Mouse (Mus musculus) megakaryocyte progenitor cell, adult 5-6 weeks (primary cell): Measurements from ENCODE around the gene Anks1. TPM values are rescaled to one million over a fixed set of nuclear protein-coding genes. Genes with fewer than 3 reads are reported as not detected.

Source experiments
- ATAC-seq: replicated peaks from 2 replicates; pipeline ENCODE4 v1.8.0; 2016; ENCODE audit warnings: mild to moderate bottlenecking, moderate TSS enrichment, inconsistent platforms; ENCODE audit not compliant: poor library complexity
- total RNA-seq, 2 experiments: library from RNA; stranded (forward) in 1 of 2; stranded (reverse) in 1 of 2; fragments of 157-497, 149-512 nt in 1 of 2; fragments of 200-1000 nt in 1 of 2; gene quantifications; 2 replicates each; pipeline versions ENCODE4 v1.2.3 to v1.2.4; 2015 to 2017

The Anks1 gene
- total RNA-seq, 2 experiments from 2014 or later = 29.0 to 29.5 TPM

DNA sequence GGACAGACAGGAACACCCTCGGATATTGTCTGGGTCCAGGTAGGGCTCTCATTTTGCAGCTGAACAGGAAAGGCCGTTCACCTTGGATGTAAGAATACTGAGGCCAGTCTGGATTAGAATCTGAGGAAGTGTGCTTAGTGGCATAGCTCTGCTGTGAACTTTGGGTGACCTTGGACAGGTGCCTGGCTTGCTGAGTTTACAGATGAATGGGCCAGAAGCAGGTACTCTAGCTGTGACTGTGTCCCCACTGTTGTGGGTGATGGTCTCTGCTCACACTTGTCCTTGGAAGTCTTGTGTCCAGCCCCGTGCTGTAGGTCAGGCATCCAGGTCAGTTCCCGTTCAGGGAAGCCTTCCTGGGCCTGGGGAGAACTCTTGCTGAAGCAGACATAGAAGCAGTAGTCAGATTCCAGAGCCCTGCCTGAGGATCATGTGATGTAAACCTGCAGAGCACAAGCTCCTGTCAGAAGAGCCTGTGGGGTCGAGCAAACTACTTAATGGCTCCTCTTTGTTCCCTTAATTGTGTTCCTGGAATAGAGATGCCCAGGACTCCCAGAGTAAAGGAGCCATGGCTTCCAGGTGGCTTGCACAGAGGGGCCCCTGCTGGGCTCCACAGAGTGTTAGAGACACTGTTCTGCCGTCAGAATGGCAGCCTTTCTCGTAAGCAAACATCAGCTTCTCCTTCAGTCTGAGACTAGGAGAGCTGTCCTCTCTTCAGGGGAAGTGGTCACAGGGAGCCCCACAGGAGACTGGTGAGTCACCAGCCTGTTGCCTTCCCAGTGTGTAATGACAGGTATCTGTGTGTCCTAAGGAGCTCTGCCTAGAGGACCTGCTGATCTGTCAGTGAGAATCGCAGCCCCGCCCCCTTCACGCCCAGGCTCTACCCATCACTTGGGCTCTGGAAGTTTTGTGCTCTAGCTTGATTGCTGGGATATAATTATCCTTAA lies 85.2 kb downstream of the Anks1 start:
- ATAC-seq = peak; percentile 43

DNA sequence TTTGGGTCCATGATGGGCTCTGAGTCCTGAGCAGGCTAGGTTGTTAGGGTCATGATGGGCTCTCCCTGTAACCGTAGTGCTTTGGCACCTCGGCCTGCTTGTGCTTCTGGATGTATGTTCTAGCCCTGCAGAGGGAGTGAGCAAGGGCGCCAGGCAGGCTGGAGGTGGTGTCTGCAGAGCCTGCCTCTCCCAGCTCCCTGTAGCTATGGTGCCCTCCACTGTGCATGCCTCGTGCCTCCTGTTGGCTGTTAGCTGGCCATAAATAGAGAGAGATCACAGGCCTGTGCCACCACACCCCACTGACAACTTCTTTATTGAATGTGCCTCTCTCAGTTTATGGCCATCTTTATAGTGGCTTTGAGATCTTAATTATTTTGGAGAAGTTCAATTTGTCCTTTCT lies 87.2 kb downstream of the Anks1 start:
- ATAC-seq = no peak

DNA sequence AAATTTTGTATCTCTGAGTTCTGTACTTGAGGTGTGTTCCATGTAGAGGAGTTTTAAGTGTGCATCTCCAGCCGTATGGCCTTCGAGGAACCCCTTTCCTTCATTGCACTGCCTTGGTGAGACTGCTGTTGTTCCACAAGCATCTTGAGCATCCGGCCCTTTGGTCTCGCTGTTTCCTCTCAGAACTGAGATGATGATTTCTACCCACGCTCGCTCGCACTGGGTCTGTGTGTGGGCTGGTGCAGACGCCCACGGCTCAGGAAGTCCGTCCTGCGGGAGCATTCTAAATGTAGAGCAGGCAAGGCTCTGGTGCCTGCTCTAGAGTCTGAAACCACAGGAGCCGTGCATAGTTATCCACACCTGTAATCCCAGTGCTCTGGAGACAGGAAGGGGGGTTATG lies 88.1 kb downstream of the Anks1 start:
- ATAC-seq = no peak

DNA sequence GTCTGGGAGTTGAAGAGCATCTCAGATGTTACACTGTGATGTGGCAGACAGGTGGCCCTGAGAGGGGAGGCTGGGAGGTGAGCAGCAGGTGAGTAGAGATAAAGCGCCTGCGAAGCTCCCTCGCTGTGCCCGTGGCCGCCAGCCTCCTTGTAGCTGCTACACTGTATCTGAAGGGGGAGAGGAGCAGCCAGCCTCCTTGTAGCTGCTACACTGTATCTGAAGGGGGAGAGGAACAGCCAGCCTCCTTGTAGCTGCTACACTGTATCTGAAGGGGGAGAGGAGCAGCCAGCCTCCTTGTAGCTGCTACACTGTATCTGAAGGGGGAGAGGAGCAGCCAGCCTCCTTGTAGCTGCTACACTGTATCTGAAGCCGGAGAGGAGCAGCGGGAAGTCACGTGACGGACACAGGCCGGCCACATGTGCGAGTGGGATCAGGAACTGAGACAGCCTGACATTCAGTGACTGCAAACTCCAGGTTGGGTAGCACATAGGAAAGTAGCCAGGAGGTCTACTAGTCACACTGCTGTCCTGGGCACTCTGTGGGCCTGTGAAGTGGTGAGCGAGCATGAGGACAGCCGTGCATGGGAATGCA lies 90.7 kb downstream of the Anks1 start:
- ATAC-seq = peak; percentile 39

DNA sequence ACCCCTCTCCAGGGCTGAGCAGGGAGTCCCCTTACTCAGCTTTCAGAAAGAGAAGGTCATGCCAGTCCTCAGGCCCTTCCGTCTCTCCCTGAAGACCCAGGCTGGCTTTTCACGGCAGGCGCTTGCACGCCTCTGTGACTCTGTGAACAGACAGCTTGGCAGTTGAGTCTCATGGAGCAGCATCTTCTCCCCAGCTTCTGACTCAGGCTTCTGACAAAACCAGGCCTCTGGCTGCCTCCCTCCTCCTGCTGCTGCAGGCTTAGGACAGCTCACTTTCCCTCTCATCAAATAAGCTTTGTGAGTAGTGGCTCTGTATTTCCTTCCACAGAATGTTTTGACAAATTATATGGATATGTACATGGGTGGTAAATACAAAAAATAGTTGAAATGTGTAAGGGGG lies 91.3 kb downstream of the Anks1 start:
- no peak for ATAC-seq

DNA sequence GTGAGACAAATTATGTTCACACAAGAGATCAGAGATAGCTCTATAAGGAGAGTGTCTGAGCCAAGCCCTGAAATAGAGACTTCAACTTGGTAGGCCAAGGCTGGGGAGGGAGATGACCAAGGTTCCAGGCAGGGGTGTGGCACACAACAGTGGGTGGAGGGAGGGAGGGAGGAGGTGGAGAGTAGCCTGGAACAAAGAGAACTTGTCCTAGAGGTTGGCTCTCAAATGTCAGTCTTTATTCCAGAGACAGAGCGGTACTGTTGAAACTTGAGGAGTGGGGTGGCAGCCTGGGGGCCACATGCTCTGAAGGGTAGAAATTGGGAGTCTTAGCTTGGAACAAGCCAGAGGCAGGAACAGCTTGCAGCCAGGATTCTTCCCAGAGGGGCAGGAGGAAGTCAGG lies 91.7 kb downstream of the Anks1 start:
- 0 out of 2 replicates have a peak, but pooled peaks have one; percentile 38 for ATAC-seq

DNA sequence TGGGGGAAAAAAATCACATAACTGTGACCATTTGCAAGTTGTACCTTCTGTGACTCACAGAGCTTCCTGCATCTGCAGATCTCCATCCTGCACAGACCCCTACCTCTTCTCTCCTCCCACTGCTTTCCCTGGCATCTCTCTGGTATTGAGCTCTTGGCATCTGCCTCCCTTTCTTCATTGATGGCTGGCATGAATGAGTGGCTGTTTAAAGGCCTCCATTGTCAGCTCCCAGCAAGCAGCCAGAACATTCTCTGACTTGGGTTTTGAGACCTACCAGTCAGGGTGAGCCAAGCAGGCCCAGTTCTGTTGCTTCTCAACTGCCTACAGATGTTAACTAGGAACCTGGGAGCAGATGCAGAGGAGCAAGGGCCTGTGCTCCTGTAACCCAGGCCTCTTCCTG lies 96.3 kb downstream of the Anks1 start:
- ATAC-seq = no peak

DNA sequence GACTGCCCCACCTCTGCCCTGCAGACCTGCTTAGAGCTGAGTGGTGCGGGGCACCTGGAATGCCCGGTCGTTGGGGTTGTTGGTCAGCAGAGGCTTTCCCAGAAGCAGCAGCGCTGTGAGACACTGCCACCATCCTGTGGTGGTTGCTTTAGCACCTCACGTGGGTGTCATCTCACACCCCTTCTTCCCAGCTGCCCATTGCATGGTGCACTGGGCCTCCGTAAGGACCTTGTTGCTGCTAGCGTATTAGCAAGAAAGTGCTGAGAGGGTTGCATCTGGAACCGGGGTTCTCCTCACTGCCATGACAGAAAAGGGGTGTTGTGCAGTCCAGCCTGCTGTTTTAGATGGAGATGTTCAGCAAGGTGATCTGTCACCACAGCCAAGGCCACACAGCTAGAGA lies 97.1 kb downstream of the Anks1 start:
- no peak for ATAC-seq

DNA sequence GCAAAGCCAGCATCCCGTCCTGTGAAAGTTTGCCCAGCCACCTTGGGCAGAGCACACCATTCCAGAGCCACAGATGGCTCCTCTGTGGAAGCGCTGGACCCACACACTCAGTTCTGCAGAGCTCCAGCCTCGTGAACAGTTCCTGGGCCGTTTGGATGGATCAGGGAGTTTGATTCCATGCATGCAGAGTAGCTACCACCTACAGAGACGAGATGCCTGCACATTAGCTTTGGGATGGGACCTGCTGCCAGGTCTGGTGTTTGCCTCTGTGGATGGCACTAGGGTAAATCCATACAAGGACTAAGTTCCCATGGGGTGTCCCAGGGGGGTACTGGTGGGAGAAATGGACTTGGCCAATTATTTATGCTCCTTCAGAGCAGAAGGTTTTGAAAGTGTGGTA lies 97.5 kb downstream of the Anks1 start:
- ATAC-seq = no peak

DNA sequence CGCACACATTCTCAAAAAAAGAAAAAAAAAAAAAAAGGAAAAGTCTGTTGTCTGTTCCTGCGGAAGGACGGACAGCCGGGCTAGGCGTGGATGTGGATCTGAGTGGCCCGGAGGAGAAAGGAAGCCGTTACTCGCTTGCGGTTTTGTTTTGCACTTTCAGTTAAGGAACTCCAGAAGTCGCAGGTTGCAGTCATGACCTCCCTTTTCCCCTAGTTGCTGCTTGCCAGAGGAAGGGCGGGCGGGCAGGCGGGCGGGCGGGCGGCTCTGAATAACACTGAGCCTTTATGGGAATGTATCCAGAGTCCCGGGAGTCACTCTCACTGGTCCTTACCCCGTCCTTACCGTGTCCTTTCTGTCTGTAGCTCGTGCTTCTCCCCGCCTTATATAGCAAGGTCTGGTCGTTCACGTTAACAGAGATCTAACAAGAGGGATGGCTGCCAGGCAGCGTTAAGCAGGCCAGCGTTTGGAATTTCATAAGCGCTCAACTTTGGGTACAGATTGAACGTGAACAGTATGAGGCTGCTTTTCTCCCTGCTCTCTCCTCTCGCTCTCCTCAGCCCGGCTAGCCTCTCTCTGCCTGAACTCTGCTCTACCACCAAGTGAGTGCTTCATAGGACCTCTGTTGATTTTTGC lies 98.2 kb downstream of the Anks1 start:
- ATAC-seq = peak; percentile 51

DNA sequence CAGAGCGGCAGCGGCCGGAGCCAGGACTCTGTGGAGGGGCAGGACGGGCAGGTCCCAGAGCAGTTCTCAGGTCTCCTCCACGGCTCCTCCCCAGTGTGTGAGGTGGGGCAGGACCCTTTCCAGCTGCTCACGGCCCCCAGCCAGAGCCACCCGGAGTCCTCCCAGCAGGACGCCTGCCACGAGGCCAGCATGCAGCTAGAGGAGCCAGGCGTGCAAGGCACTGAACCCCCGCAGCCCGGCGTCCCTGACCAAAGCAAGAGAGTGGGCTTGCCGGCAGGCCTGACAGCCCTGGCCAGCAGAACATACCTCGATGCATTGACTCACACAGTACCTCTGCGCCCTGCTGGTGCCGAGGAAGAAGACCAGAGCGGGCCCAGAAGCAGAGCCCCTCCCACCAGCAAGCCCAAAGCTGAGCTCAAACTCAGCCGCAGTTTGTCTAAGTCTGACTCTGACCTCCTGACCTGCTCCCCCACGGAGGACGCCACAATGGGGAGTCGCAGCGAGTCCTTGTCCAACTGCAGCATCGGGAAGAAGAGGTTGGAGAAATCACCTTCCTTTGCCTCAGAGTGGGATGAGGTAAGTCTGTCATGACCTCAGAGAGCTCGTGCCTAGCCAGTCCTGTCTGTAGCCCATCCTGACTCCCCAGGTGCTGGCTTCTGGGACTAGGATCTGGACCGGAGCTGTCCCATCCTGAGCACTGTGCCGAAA lies 98.9 kb downstream of the Anks1 start:
- ATAC-seq = peak; percentile 44

DNA sequence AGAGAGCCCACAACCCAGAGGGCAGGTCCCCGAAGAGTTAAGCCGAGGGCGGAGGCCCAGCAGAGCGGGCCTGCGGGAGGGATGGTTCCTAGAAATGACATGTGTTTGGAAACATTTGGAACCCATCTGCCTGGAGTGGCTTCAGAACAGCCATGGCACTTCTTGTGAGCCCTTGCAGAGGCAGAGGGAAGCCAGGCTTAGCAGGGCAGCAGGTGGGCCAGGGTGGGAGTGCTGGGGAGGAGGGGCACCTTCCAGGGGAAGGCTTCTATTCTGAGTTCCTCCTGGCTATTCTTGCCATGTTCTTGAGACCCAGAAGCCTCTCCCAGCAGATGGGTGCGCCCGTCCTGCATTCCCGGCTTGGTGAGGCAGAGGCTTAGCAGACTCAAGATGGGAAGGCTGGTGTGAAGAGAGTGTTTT lies 99.5 kb downstream of the Anks1 start:
- ATAC-seq = no peak

DNA sequence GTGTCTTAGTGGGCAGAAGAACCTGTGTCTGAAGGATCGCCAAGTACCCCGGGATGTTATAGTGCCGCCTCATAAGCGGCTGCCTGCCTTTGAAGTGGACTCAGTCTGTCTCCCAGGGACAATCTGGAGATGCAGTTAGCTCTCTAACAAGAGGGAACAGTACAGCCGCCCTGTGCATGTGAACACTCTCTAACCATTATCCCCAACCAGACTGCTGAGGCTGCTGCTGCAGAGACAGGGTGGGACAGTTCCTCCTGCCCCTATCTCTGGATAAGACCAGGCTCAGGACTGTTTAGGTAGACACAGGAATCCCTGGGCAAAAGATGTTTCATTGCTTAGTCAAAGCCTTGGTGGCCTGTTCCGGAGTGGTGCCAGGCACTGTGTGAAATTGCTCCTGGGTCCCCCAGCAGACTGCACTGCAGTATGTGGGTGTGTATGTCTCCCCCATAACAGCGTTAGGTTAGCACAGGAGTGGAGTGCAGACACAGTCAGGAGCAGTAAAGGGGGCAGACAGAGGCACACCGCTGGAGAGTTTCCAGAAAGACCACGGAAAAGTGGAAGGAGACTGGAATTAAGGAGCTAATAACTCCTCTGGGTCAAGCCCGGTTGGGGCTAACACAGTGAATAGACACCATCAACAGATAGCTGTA lies 100.1 kb downstream of the Anks1 start:
- ATAC-seq = no peak

DNA sequence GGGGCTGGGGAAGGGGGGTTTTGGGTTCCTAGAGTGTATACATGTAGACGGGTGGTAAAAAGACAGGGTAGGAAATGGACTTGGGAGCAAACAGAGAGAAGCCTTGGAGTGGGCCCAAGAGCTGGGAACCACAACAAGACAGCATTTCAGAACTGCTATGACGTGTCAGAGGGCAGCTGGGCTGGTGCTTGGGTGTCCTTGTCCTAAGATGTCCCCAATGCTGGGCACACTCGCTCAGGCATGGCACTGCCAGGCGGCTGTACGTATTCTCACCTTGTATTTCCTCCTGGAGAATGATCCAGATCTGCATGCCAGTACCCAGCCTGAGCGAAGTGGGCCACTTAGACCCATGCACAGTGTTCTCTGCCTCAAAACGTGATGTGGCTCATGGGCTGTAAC lies 100.6 kb downstream of the Anks1 start:
- ATAC-seq = no peak

DNA sequence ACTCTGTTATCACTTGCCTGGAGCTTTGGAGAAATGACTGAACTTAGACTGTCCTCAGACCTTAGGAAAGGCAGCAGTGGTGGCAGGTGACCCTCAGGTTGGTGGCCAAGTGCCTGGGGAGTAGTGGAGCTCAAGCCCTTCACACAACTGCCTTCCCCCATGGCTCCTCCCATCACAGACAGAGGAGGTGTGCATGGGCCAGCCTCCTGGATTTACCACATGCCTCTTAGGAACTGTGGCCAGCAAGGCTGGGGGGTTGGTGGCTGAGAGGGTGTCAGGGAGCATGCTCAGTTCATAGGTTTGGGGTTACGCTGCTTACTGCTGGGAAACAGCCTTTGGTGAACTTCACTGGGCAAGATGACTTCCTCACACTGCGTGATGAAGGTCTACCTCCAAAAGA lies 101.8 kb downstream of the Anks1 start:
- ATAC-seq = peak; percentile 6; the same call in 1 of the 2 replicates

DNA sequence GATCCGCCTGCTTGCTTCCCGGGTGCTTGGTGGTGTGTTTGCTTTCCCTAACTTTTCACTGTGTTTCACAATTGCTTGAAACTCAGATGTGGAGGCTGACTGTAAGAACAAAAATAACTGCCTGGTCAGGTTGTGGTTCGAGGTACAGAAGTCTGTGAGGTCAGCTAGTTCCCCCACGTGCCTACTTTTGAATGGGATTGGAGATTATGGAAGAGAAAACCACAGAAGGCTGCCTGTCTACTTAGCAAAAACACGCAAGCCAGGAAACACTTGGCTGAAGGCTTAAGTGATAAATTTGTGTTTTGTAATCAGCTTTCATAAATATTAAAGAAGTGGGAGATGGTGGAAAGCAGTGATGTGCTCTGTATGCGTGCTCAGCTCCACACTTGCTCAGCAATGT lies 103.7 kb downstream of the Anks1 start:
- ATAC-seq = peak; percentile 9; the same call in 1 of the 2 replicates

DNA sequence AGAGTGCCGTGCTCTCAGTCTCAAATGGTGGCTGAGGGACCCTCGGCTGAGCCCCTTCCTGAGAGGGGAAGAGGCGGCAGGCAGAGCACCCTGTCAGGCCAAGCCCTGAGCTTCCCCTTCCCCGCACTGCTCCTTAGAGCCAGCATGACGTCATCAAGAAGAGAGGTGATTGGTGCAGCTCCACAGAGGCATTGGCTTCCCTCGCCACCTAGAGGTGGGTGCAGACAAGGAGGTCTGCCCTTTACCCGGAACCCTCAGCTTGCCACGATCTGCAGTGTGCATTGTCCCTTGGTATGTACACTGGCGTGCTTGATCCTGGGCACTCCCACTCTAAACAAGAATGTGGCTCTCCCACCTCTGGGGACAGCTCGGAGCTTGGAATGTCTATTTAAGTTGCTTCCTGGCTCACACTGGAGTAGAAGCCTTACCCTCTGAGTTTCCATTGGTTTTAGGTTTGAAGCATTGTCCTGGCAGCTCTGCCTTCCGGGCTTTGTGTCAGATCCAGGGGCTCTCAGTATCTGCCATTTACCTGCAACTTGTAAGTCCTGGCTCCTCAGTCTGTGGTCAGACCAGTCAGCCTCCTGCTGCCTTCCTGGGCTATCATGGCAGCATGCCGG lies 104.3 kb downstream of the Anks1 start:
- ATAC-seq = peak; percentile 70

DNA sequence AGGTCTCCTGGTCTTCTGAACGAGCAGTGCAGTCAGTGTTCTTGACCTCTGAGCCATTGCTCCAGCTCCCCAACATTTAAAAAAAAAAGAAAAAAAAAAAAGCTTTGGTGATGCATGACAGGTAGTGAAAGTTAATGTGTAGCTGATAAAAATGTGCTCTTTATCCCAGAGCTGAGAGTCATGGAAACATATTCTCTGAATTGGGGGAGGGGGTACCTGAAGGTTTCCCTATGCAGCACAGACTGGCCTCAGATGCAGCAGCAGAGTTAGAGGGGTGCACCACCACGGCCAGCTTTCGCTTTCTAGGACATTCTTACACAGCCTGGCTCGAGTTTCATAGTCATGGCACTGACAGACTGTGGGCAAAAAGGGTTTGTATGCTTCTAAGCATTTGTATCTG lies 105.3 kb downstream of the Anks1 start:
- ATAC-seq = no peak

DNA sequence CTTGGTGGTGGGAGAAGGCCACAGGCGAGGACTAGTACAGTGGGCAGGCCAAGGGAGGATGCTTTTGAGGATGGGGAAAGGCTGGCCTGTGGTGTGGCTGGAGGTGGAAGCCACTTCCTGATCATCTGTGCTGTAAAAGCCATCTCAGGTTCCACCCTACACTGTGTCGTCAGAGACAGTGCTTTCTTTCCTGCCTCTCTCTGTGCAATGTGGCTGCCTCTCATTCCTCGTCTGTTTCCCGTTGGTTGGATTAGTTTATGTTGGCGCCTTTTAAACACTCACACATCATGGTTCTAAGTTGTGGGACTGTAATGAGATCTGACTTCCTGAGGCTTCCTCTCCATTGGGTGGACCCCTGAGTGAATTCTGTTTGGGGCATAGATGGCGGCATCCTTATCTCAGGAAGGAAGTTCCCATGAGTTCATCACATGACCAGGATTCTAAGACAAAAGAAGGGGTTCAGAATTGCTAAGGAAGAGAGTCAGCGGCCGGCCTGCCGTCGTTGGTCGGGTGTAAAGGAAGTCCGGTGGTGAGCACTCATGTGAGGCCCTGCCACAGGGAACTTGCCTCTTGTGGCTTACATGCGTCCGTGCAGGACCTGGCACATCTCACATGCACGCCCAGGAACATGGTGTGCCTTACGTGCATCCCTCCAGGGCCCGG lies 106.1 kb downstream of the Anks1 start:
- peak; percentile 48 for ATAC-seq
